Mouse (Mus musculus): ENCODE measurements around the gene Rab11fip3. TPM values are rescaled to one million over a fixed set of nuclear protein-coding genes. Genes with fewer than 3 reads are reported as not detected.
"Not testable (repeated sequence)": the region's sequence is repeated elsewhere in the genome, so short reads cannot be mapped to it uniquely, and the experiment has no call there.

Rab11fip3 gene
- polyA plus RNA-seq, 1 experiment, result 4.0 TPM

DNA sequence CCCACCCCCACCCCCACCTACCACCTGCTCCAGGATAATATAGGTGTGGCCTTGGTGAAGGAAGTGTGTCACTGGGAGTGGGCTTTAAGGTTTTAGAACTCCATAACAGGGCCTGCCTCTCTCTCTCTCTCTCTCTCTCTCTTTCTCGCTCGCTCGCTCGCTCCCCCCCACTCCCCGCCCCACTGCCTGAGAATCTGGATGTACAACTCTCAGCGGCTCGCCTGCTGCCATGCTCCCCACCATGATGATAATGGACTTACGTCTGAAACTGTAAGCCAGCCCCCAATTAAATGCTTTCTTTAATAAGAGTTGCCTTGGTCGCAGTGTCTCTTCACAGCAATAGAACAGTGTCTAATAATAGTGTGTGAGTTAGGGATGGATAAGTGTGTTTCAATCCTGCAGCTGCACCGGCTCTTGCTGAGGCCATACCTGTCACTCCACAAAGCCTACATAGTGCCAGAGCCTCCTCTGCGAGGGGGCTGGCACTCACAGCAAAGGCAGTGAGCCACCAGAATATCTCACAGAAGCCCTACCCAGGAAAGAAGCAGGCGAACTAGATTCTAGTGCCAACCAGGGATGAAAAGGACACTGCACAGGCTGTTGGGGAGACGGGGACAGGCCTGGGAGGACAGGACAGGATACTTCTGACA lies 26.6 kb downstream of the Rab11fip3 start:
- no peaks in the 10 kb centered on the region for H3K36me3 ChIP-seq (replicated peaks; ENCODE audit: low read length)
- H3K4me1 ChIP-seq, result no peaks in the 10 kb centered on the region
- H3K27me3 ChIP-seq (replicated peaks), result peaks cover 30% of the 10 kb centered on the region
- no peaks in the 10 kb centered on the region for H3K9me3 ChIP-seq
- no peak for TF ChIP-seq GATA1 (IDR thresholded peaks at IDR 0.05; ENCODE audit: borderline replicate concordance, low read length)
- H3K4me3 ChIP-seq (replicated peaks), result no peak overlapping the region

DNA sequence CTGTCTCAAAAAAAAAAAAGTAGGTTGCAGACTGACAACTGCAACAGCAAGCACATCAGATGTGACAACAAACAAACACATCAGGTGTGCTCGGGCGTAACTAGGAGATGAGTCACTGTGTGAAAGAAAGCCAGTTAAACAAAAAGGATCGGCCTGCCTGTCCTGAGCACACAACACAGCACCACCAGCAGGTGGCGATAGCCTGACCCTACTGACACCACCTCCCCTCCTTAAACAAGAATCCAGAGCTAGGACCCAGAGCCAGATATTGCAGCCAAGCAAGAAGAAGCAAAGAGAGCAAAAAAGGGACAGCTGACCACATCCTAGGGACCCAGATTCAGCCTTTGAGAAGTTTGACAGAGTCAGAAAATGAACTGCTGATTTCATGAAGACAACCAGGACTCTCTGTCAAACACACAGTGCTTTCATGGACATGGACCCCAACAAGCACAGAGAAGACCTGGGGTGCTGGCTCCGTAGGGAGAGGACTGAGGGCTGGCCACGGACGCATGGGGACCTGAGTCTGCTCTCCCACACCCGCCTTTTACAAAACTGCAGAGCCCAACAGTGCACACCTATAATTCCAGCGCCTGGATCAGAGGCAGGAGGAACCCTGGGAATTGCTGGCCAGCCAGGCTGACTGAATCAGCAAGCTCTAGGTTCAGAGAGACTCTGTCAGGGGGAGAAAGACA lies 28.1 kb downstream of the Rab11fip3 start:
- Histone ChIP-seq H3K9me3 (no peaks in the 10 kb centered on the region), H3K36me3 (replicated peaks; ENCODE audit: low read length) (no peaks in the 10 kb centered on the region), H3K4me1 (no peaks in the 10 kb centered on the region), H3K4me3 (replicated peaks) (no peak overlapping the region), H3K27me3 (replicated peaks) (peaks cover 31% of the 10 kb centered on the region)
- no peak for TF ChIP-seq FLI1 (IDR thresholded peaks at IDR 0.05; ENCODE audit: low read length)
- TF ChIP-seq GATA1 (IDR thresholded peaks at IDR 0.05; ENCODE audit: borderline replicate concordance, low read length), result no peak

DNA sequence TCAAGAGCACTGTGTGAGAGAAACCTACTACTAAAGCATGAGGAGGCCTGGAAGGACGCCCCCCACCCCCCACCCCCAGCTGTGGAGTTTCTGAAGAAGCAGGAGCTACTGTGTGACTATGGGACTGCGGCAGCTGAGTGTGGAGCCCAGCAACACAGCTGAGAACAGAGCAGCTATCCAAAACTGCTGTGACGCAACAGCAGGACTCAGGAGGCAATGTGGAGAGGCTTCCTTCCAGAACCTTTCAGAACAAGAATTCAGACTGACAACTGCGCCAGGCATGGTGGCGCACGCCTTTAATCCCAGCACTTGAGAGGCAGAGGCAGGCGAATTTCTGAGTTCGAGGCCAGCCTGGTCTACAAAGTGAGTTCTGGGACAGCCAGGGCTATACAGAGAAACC lies 28.6 kb downstream of the Rab11fip3 start:
- not testable (repeated sequence) for H3K4me1 ChIP-seq; H3K36me3 ChIP-seq (replicated peaks; ENCODE audit: low read length); H3K4me3 ChIP-seq (replicated peaks); H3K9me3 ChIP-seq
- H3K27me3 ChIP-seq (replicated peaks), result peaks cover 32% of the 10 kb centered on the region

DNA sequence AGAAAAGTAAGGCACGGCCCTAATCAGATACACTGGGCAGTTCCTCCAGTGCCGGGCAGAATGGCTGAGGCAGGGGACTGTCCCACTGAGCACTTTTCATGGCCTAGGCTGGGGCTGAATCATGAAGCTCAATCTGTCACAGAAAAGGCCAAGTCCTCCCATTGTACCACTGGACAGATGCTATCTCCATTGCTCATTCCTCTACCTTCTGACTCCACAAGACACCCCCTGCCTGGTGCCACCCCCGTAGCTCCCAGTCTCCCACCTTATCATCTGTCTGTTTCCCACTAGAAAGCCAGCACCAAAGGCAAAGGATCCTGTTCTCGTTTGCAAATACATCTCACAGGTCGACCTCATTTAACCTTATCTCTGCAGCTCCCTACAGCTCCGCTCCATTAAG lies 37.3 kb downstream of the Rab11fip3 start:
- peaks cover 45% of the 10 kb centered on the region for H3K27me3 ChIP-seq (replicated peaks)
- TF ChIP-seq GATA1 (IDR thresholded peaks at IDR 0.05; ENCODE audit: borderline replicate concordance, low read length) (no peak), FLI1 (IDR thresholded peaks at IDR 0.05; ENCODE audit: low read length) (no peak)
- H3K4me1 ChIP-seq, result peaks cover 22% of the 10 kb centered on the region
- H3K4me3 ChIP-seq (replicated peaks), result no peak overlapping the region
- H3K36me3 ChIP-seq (replicated peaks; ENCODE audit: low read length), result no peaks in the 10 kb centered on the region
- H3K9me3 ChIP-seq, result no peaks in the 10 kb centered on the region

DNA sequence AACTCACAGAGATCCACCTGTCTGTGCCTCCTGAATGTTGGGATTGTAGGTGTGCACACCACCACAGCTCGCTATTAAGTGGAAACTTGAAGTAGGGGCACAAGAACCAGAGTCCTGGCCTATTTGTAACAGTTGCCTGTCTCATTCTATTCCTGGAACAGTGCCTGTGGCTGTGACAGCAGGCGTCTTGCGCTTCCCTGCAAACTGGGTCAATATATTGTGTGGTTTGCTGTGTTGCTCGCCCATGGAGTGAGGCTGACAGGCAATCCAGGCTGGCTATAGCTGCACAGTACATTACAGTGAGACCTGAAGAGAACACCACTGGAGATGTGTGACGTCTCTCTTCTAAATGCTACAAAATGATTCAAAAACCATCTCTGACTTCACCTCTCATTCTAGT lies 37.8 kb downstream of the Rab11fip3 start:
- Histone ChIP-seq H3K4me3 (replicated peaks) (no peak overlapping the region), H3K9me3 (no peaks in the 10 kb centered on the region), H3K27me3 (replicated peaks) (peaks cover 43% of the 10 kb centered on the region), H3K36me3 (replicated peaks; ENCODE audit: low read length) (no peaks in the 10 kb centered on the region), H3K4me1 (peaks cover 22% of the 10 kb centered on the region)
- TF ChIP-seq GATA1 (IDR thresholded peaks at IDR 0.05; ENCODE audit: borderline replicate concordance, low read length) (no peak), FLI1 (IDR thresholded peaks at IDR 0.05; ENCODE audit: low read length) (no peak)

DNA sequence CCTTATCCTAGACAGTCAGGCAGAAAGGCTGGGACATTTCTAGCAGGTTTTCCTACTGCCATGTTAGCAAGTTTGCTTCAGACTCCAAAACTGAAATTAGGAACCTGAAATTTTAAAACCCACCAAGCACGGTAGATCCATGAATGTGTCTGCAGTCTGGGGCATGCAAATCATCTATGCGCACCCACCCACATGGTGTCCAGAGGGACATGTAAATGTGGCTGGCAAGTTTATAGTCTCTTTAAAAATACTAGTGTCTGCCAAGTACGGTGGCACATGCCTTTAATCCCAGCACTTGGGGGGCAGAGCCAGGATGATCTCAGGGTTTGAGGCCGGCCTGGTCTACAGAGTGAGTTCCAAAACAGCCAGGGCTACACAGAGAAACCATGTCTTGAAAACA lies 41.1 kb downstream of the Rab11fip3 start:
- Histone ChIP-seq H3K9me3 (no peaks in the 10 kb centered on the region), H3K4me3 (replicated peaks) (no peak overlapping the region), H3K27me3 (replicated peaks) (peaks cover 28% of the 10 kb centered on the region), H3K36me3 (replicated peaks; ENCODE audit: low read length) (no peaks in the 10 kb centered on the region), H3K4me1 (peaks cover 16% of the 10 kb centered on the region)
- no peak for TF ChIP-seq GATA1 (IDR thresholded peaks at IDR 0.05; ENCODE audit: borderline replicate concordance, low read length)
- TF ChIP-seq FLI1 (IDR thresholded peaks at IDR 0.05; ENCODE audit: low read length), result no peak

DNA sequence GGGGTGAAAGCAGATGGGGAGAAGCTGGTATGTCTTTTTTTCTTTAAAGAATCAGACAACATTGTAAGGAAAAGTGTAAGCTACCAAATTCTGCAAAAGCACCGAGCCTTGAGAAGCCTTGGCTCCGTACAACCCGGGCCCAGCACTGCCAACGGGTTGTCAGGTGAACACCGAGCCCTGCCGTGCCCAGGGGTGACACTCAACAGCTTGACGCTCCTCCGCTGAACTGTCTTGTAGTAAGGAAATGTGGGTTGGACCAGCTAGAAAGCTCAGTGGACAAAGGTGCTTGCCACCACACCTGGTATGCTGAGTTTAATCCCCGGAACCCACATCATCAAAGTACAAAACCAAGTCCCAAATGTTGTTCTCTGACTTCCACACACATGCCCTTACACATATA lies 44.7 kb downstream of the Rab11fip3 start:
- peaks cover 22% of the 10 kb centered on the region for H3K4me1 ChIP-seq
- no peaks in the 10 kb centered on the region for H3K9me3 ChIP-seq
- no peaks in the 10 kb centered on the region for H3K36me3 ChIP-seq (replicated peaks; ENCODE audit: low read length)
- H3K27me3 ChIP-seq (replicated peaks), result peaks cover 39% of the 10 kb centered on the region
- TF ChIP-seq GATA1 (IDR thresholded peaks at IDR 0.05; ENCODE audit: borderline replicate concordance, low read length) (no peak), FLI1 (IDR thresholded peaks at IDR 0.05; ENCODE audit: low read length) (no peak)
- no peak overlapping the region for H3K4me3 ChIP-seq (replicated peaks)

DNA sequence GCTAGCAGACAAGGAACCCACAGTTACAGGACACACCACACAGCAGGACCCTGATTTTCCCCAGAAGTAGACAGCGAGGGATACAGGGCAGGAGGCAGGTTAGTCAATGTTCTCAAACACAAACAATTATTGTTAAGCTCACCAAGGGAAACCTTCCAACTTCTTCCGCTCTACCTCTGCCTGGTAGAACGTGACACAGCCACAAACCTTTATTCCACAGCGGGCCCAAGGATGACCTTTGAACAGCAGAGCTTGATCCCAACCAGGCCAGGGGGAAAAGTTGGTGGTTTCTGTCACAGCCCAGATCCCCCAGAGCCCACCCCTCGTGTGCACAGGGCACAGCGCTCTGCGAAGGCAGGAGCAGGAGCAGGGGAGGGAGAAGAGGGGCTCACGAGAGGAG lies 45.4 kb downstream of the Rab11fip3 start:
- Histone ChIP-seq H3K4me1 (peaks cover 18% of the 10 kb centered on the region), H3K36me3 (replicated peaks; ENCODE audit: low read length) (no peaks in the 10 kb centered on the region), H3K9me3 (no peaks in the 10 kb centered on the region), H3K27me3 (replicated peaks) (peaks cover 40% of the 10 kb centered on the region), H3K4me3 (replicated peaks) (no peak overlapping the region)
- TF ChIP-seq GATA1 (IDR thresholded peaks at IDR 0.05; ENCODE audit: borderline replicate concordance, low read length), result no peak
- TF ChIP-seq FLI1 (IDR thresholded peaks at IDR 0.05; ENCODE audit: low read length), result no peak

DNA sequence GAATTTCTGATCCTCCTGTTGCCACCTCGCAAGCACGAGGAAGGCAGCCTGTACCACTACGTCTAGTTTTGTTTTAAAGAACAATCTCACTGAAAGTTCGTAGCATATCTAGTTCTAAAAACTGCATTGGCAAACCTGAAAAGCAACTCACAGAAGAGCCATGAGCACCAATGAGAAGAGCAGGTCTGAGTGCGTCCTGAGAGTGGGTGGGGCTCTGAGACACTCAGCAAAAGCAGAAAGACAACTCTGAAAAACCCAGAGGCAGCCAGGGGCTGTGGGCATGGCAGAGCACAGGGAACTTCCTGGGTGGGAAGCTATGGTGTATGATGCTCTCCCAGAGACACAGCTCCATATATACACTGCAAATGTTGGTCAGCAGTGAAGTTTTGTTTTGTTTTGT lies 46.2 kb downstream of the Rab11fip3 start:
- Histone ChIP-seq H3K4me3 (replicated peaks) (no peak overlapping the region), H3K9me3 (no peaks in the 10 kb centered on the region), H3K4me1 (peaks cover 11% of the 10 kb centered on the region), H3K27me3 (replicated peaks) (peaks cover 47% of the 10 kb centered on the region), H3K36me3 (replicated peaks; ENCODE audit: low read length) (no peaks in the 10 kb centered on the region)
- TF ChIP-seq FLI1 (IDR thresholded peaks at IDR 0.05; ENCODE audit: low read length) (no peak), GATA1 (IDR thresholded peaks at IDR 0.05; ENCODE audit: borderline replicate concordance, low read length) (no peak)

DNA sequence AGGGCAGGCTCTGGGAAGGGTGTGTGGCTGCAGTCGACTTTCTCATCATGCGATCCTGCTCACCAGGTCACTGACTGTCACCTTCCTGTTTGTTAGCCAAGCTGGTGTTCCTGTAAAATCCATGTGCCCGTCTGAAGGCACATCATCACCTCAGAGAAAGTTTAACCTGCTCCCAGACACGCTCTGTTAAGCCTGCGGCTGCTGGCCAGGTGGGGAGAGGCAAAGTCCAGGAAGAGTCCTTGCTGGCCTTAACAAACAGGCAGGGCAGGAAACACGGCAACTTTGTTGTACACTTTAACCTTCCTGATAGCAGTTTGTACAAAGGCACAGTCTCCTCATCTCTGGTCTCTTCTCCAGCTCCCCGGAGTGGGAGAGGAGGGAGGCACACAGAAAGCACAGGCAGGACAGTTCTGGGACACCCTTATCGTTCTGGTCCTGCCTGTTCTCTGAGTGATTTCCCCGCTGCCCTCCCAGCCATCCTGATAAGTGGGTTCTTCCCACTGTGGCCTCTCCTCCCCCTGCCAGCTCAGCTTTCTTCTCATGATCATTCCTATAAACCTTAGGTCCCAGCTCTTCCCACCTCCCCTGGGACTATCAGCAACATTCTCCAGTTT lies 47.5 kb downstream of the Rab11fip3 start:
- TF ChIP-seq FLI1 (IDR thresholded peaks at IDR 0.05; ENCODE audit: low read length) (no peak), GATA1 (IDR thresholded peaks at IDR 0.05; ENCODE audit: borderline replicate concordance, low read length) (no peak)
- no peak overlapping the region for H3K4me3 ChIP-seq (replicated peaks)
- H3K27me3 ChIP-seq (replicated peaks), result peaks cover 45% of the 10 kb centered on the region
- H3K36me3 ChIP-seq (replicated peaks; ENCODE audit: low read length), result no peaks in the 10 kb centered on the region
- H3K9me3 ChIP-seq, result no peaks in the 10 kb centered on the region
- peaks cover 7% of the 10 kb centered on the region for H3K4me1 ChIP-seq
